ENCODE assay signal across 21 mouse cellular contexts in genomic region chr5:34147554-34147953, GRCm38 (mm10). TPM values are rescaled to one million over a fixed set of nuclear protein-coding genes. Genes with fewer than 3 reads are reported as not detected.
DNase-seq lines count a peak whose midpoint lies in the region; ATAC-seq and TF ChIP-seq lines count a peak whose summit lies in the region.
"Had no signal": no experiment of that assay in that cellular context is flagged by ENCODE, and none has a peak within 500 bp of the region (broad histone marks: within the 10 kb centered on the region; RNA-seq: fewer than 3 reads in every experiment).

No protein-coding gene starts in this region.

- ATAC-seq in erythroblast, adult 5-6 weeks (replicated peaks; ENCODE audit: low FRiP score, poor library complexity, severe bottlenecking) = no peak
- ATAC-seq in forebrain, embryonic 14.5 days = no peak
- ATAC-seq: activated CD4-positive, CD25-positive, alpha-beta regulatory T cell, adult 4 months; forebrain, embryonic 16.5 days; inflammation-experienced regulatory T-cells, adult 6 months had no signal

- peak; percentile 77 for TF ChIP-seq CTCF in layer of hippocampus, adult 2 months (conservative IDR thresholded peaks at IDR 0.05)
- TF ChIP-seq CTCF in thymus, adult 2 months (IDR thresholded peaks at IDR 0.05; ENCODE audit: borderline replicate concordance, control insufficient read depth, extremely low read depth, insufficient read depth, low read length, poor library complexity) = no peak
- peak; percentile 9; the same call in 1 of the 2 replicates for TF ChIP-seq CTCF in cortical plate, adult 2 months (IDR thresholded peaks at IDR 0.05; ENCODE audit: extremely low read depth, insufficient read depth, low read length)

- no peaks in the 10 kb centered on the region for H3K4me1 ChIP-seq in thymus, adult 2 months (replicated peaks; ENCODE audit: control insufficient read depth, insufficient read depth, low read length)
- H3K4me1 ChIP-seq in cortical plate, adult 2 months (ENCODE audit: control insufficient read depth, insufficient read depth, low read length) = no peaks in the 10 kb centered on the region
- no peaks in the 10 kb centered on the region for H3K4me1 ChIP-seq in forebrain, embryonic 14.5 days (ENCODE audit: control insufficient read depth, insufficient read depth, low read length)
- H3K4me1 ChIP-seq: hindbrain, embryonic 13.5 days had no signal

- no peak overlapping the region for H3K27ac ChIP-seq in layer of hippocampus, adult 2 months
- H3K27ac ChIP-seq in thymus, adult 2 months (ENCODE audit: control insufficient read depth, insufficient read depth, low read length) = no peak overlapping the region
- no peak overlapping the region for H3K27ac ChIP-seq in cortical plate, adult 2 months (ENCODE audit: insufficient read depth, low read length)
- no peak overlapping the region for H3K27ac ChIP-seq in forebrain, embryonic 14.5 days (ENCODE audit: low read depth, low read length)
- H3K27ac ChIP-seq: hindbrain, embryonic 13.5 days; liver, embryonic 14.5 days had no signal

- DNase-seq in layer of hippocampus, adult 2 months (ENCODE audit: low spot score in 2 of 2) = peak in 1 of 2 experiments; percentile 19
- no peak for DNase-seq in layer of hippocampus, adult 9-10 months (ENCODE audit: low spot score)
- peak; percentile 33 for DNase-seq in thymus, postnatal 14 days
- DNase-seq in thymus, adult 2 months = no peak
- DNase-seq in forebrain, embryonic 14.5 days (ENCODE audit: low spot score) = no peak
- DNase-seq: adrenal gland, postnatal 14 days; cerebellum, adult 2 months; cerebellum, postnatal 36 days; gastrocnemius, postnatal 25 days; heart, adult 18-20 months; kidney, adult 18-20 months; kidney, postnatal 10 days; layer of hippocampus, postnatal 36 days had no signal

- H3K9me3 ChIP-seq in forebrain, embryonic 14.5 days (replicated peaks; ENCODE audit: control insufficient read depth, low read length) = no peaks in the 10 kb centered on the region
- H3K9me3 ChIP-seq: hindbrain, embryonic 13.5 days had no signal

- 96% methylated on average over 3 of the region's 3 CpGs for WGBS in thymus, adult 2 months
- 90% methylated on average over 3 of the region's 3 CpGs for WGBS in forebrain, embryonic 14.5 days

- no peak for TF ChIP-seq POLR2A in thymus, adult 2 months (IDR thresholded peaks at IDR 0.05; ENCODE audit: control insufficient read depth, extremely low read depth, insufficient read depth, low read length, poor library complexity)
- TF ChIP-seq POLR2A in cortical plate, adult 2 months (IDR thresholded peaks at IDR 0.05; ENCODE audit: extremely low read depth, insufficient read depth, low read length) = no peak

- no peak overlapping the region for H3K9ac ChIP-seq in forebrain, embryonic 14.5 days (ENCODE audit: low read length)
- H3K9ac ChIP-seq: hindbrain, embryonic 13.5 days; liver, embryonic 14.5 days had no signal

- no peak overlapping the region for H3K4me3 ChIP-seq in layer of hippocampus, adult 2 months
- no peak overlapping the region for H3K4me3 ChIP-seq in thymus, adult 2 months (ENCODE audit: control insufficient read depth, insufficient read depth, low read length)
- H3K4me3 ChIP-seq in cortical plate, adult 2 months (ENCODE audit: insufficient read depth, low read length) = no peak overlapping the region
- no peak overlapping the region for H3K4me3 ChIP-seq in forebrain, embryonic 14.5 days (ENCODE audit: low read depth, low read length)
- H3K4me3 ChIP-seq: hindbrain, embryonic 13.5 days had no signal

- no peak overlapping the region for H3K4me2 ChIP-seq in forebrain, embryonic 14.5 days (ENCODE audit: low read length)
- H3K4me2 ChIP-seq: hindbrain, embryonic 13.5 days; midbrain, embryonic 11.5 days had no signal

- H3K36me3 ChIP-seq in thymus, adult 2 months (ENCODE audit: control insufficient read depth, insufficient read depth, low read length) = no peaks in the 10 kb centered on the region
- H3K36me3 ChIP-seq in forebrain, embryonic 14.5 days (ENCODE audit: control insufficient read depth, insufficient read depth, low read length) = no peaks in the 10 kb centered on the region

- H3K27me3 ChIP-seq in thymus, adult 2 months (ENCODE audit: control insufficient read depth, insufficient read depth, low read length) = no peaks in the 10 kb centered on the region
- H3K27me3 ChIP-seq in forebrain, embryonic 14.5 days (replicated peaks; ENCODE audit: control insufficient read depth, insufficient read depth, low read length) = no peaks in the 10 kb centered on the region
- H3K27me3 ChIP-seq: hindbrain, embryonic 13.5 days had no signal

RNA-seq across cellular contexts. Expression of gene Poln, which starts 21.7 kb away (rescaled TPM):
- total RNA-seq in layer of hippocampus, adult 2 months (2021) = 1 to 10 TPM in 1 of 2 experiments, under 1 TPM in 1; 0.61 to 1.0 TPM
- polyA plus RNA-seq in thymus, adult 2 months (2012; rRNA removed) = 2.3 and 2.4 TPM in 2 replicates
- polyA plus RNA-seq in cortical plate, adult 2 months (2012; rRNA removed) = 1.4 and 3.1 TPM in 2 replicates
- 1.5 and 5.0 TPM in 2 replicates for total RNA-seq in erythroblast, adult 5-6 weeks (2015; ENCODE audit: low replicate concordance)
- total RNA-seq in erythroblast, adult 5-6 weeks (2017; ENCODE audit: low replicate concordance) = 1.3 and 1.7 TPM in 2 replicates
- 0.49 and 0.89 TPM in 2 replicates for polyA plus RNA-seq in forebrain, embryonic 14.5 days (2014; fragmentation: Nextera tagmentation; extraction: Ambion mirVana)

RNA-seq across cellular contexts. Expression of gene Haus3, which starts 21.8 kb away (rescaled TPM):
- 1 to 10 TPM; 6.4 to 7.3 TPM for total RNA-seq in layer of hippocampus, adult 2 months (2021)
- polyA plus RNA-seq in thymus, adult 2 months (2012; rRNA removed) = 3.3 and 4.2 TPM in 2 replicates
- polyA plus RNA-seq in cortical plate, adult 2 months (2012; rRNA removed) = 5.5 and 5.7 TPM in 2 replicates
- total RNA-seq in erythroblast, adult 5-6 weeks (2015; ENCODE audit: low replicate concordance) = 18.2 and 44.4 TPM in 2 replicates
- 45.2 and 58.7 TPM in 2 replicates for total RNA-seq in erythroblast, adult 5-6 weeks (2017; ENCODE audit: low replicate concordance)
- polyA plus RNA-seq in forebrain, embryonic 14.5 days (2014; fragmentation: Nextera tagmentation; extraction: Ambion mirVana) = 19.2 and 23.1 TPM in 2 replicates

RNA-seq across cellular contexts. Expression of gene Mxd4, which starts 40.0 kb away (rescaled TPM):
- total RNA-seq in layer of hippocampus, adult 2 months (2021) = 10 to 100 TPM; 84.9 to 94.7 TPM
- polyA plus RNA-seq in thymus, adult 2 months (2012; rRNA removed) = 515 and 525 TPM in 2 replicates
- polyA plus RNA-seq in cortical plate, adult 2 months (2012; rRNA removed) = 93.6 and 95.3 TPM in 2 replicates
- total RNA-seq in erythroblast, adult 5-6 weeks (2015; ENCODE audit: low replicate concordance) = 7.7 and 10.6 TPM in 2 replicates
- total RNA-seq in erythroblast, adult 5-6 weeks (2017; ENCODE audit: low replicate concordance) = 3.8 and 5.4 TPM in 2 replicates
- 25.7 and 29.9 TPM in 2 replicates for polyA plus RNA-seq in forebrain, embryonic 14.5 days (2014; fragmentation: Nextera tagmentation; extraction: Ambion mirVana)
